Mouse (Mus musculus): ENCODE measurements around the gene Grik5. TPM values are rescaled to one million over a fixed set of nuclear protein-coding genes. Genes with fewer than 3 reads are reported as not detected.

Gene Grik5
- polyA plus RNA-seq, 1 experiment from 2014 or later, result 8.5 TPM

DNA sequence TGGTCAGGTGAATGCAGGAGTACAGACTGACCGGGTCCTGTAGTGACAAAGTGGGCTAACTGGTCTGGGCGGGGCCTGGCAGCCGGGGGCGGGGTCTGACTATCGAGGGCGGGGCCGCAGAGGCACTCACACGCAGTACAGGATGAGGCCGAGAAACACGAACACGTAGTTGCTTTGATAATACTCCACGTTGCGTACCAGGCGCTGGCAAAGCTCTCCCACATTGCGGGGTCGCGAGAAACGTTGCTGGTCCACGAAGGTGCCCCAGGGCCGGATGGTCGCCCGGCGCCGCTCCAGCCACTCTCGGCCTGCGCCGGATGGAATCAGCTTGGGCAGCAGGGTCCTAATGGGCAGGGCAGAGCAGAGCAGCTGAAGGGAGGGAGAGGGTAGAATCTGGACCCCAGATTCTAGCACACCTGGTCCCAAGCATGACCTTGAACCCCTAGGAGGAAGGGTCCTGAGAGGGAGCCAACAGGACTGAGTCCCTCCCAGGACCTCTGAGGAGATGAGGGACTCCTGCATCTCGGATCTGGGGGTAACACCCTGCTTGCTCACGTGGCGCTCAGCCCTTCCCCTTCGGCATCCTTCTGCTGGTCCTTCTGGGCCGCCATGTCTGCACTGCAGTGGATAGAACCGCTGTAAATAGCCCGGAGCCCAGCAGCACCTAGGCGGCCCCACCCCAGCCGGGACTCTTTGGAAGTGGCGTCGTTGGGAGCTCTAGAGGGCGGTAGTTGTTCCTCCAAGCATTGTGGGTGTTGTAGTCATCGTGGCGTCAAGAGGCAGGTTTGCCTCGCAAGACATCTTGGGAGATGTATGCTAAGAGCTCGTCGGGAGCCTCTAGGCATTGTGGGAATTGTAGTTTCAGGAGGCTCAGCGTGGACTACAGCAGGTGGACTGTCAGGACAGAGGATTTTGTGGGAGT, 99.9 kb downstream of the Grik5 start, which contains the start of gene Rabac1:
Rabac1 (minus strand) TSS at position 783 of the 922 bp plus-strand sequence.
- peak within 1 kb of the TSS; percentile 79 for H3K4me2 ChIP-seq (replicated peaks)
- peak; percentile 95 for ATAC-seq (ENCODE audit: low FRiP score, low read depth)
- H3K4me1 ChIP-seq, result peaks cover 8% of the 10 kb centered on the region
- 0% methylated on average over 45 of the region's 45 CpGs for WGBS
- peak within 1 kb of the TSS; percentile 89 for H3K9ac ChIP-seq
- H3K9me3 ChIP-seq, result no peaks in the 10 kb centered on the region
- H3K27ac ChIP-seq, result peak within 1 kb of the TSS; percentile 61; the same call in 1 of the 2 replicates
- H3K27me3 ChIP-seq, result no peaks in the 10 kb centered on the region
- peaks cover 8% of the 10 kb centered on the region for H3K36me3 ChIP-seq
- peak within 1 kb of the TSS; percentile 83 for H3K4me3 ChIP-seq

DNA sequence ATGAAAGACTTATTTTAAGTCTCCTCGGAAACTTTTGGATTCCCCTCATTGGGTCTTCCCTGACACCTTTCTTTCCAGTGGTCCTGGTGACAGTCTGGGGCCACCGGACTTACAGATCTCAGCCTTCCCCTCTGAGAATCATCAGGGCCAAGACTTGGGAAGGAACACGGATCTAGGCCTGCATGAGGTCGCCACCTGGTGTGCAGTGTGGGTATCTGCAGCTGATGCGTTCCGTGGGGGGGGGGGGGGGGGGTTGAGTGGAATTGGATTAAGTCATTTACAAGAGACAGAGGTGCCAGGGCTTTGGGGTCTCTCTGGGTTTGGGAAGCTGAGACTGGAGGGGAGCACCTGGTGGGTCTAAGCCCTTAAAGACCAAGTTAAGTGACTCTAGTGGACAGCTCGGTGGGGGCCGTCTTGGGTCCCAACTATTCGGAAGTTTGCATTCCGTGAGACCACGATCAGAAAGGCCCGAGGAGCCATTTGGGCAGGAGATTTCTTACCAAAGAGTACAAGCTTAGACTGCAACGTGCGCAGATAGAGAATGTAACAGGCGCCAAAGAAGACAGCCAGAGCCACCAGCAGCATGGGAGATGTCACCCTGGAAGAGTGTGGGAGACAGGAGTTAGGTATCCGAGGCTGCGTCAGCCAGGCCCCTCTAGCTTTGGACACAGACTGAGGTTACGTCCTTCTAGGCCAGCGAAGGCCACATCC, 100.7 kb downstream of the Grik5 start:
- H3K9me3 ChIP-seq, result no peaks in the 10 kb centered on the region
- peak overlapping the region; percentile 83 for H3K4me3 ChIP-seq
- no peak overlapping the region; the same call in 1 of the 2 replicates for H3K27ac ChIP-seq
- 8% methylated on average over 19 of the region's 19 CpGs for WGBS
- ATAC-seq (ENCODE audit: low FRiP score, low read depth), result no peak
- peaks cover 8% of the 10 kb centered on the region for H3K4me1 ChIP-seq
- H3K27me3 ChIP-seq, result no peaks in the 10 kb centered on the region
- peaks cover 8% of the 10 kb centered on the region for H3K36me3 ChIP-seq
- H3K4me2 ChIP-seq (replicated peaks), result peak overlapping the region; percentile 79
- H3K9ac ChIP-seq, result peak overlapping the region; percentile 89

DNA sequence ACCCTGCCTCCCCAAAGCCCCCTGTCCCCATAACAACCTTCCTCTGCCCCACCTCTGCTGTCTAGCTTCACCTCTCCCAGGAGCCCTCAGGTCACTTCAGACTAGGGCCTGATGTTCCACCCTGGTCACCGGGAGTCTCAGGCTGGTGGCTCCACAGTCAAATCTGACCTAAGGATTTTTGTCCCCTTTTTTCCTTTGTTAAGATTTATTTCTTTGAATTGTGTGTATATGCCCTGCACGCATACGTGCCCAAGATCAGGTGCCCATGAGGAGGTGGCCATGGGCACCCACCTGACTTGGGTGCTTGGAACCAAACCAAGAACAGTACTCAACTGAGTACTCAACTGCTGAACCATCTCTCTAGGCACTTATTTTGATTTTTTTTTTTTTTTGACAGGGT, 101.8 kb downstream of the Grik5 start:
- Histone ChIP-seq H3K27ac (no peak overlapping the region), H3K4me1 (peaks cover 10% of the 10 kb centered on the region), H3K27me3 (no peaks in the 10 kb centered on the region), H3K4me3 (no peak overlapping the region), H3K36me3 (peaks cover 8% of the 10 kb centered on the region), H3K4me2 (replicated peaks) (no peak overlapping the region), H3K9ac (no peak overlapping the region), H3K9me3 (no peaks in the 10 kb centered on the region)
- 96% methylated on average over 3 of the region's 3 CpGs for WGBS
- no peak for ATAC-seq (ENCODE audit: low FRiP score, low read depth)

DNA sequence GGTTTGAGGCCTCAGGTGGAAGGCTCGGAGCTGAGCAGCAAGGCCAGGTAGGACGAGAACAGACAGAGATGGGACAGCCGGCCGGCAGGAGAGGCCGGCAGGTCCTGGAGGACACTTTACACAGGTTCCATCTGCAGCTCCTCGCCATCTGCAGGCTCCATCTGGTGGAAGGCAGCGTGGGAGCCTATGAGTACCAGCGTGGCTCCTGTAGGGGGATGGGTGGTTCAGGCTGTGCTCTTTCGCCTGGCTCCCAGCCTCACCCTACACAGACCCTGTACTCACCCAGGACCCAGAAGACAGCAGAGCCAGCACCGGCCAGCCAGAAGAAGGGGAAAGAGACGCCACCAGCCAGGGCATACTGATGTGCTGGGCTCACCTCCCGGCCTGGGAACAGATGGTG, 102.3 kb downstream of the Grik5 start:
- Histone ChIP-seq H3K27ac (no peak overlapping the region), H3K36me3 (peaks cover 8% of the 10 kb centered on the region), H3K27me3 (no peaks in the 10 kb centered on the region), H3K9me3 (no peaks in the 10 kb centered on the region), H3K4me1 (peaks cover 11% of the 10 kb centered on the region), H3K4me3 (no peak overlapping the region), H3K4me2 (replicated peaks) (no peak overlapping the region), H3K9ac (no peak overlapping the region)
- ATAC-seq (ENCODE audit: low FRiP score, low read depth), result no peak
- 72% methylated on average over 12 of the region's 12 CpGs for whole genome bisulfite sequencing

DNA sequence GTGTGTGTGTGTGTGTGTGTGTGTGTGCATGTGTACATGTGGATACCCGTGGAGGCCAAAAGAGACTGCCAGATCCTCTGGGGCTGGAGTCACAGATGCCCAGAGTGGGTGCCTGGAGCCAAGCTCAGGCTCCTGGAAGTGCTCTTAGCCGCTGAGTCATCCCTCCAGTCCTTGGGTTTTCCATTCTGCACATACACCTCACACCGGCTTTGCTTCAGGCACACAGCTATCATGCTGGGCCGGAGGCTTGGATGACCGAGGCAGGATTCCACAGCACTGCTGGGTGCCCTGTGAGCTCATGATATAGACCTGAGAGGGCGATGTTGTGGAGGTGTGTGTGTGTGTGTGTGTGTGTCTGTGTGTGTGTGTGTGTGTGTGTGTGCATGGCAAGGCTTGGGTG, 103.7 kb downstream of the Grik5 start:
- WGBS, result 67% methylated on average over 6 of the region's 6 CpGs

DNA sequence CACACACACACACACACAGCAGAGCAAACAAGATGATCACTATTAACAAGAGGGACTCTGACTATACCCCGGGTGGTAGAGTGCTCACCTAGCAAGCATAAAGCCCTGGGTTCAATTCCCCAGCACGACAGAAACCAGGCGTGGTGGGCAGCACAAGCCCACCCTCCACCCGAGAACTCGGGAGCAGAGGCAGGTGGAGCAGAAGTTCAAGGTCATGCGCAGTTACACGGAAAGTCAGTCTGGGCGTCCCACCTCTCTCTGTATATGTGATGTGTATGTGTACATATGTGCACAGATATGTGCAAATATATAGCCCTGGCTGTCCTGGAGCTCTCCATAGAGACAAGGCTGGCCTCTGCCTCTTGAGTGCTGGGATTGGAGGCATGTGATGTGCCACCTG, 104.2 kb downstream of the Grik5 start:
- no peak for ATAC-seq (ENCODE audit: low FRiP score, low read depth)
- Histone ChIP-seq H3K9ac (no peak overlapping the region), H3K9me3 (no peaks in the 10 kb centered on the region), H3K36me3 (peaks cover 8% of the 10 kb centered on the region), H3K27me3 (no peaks in the 10 kb centered on the region), H3K4me1 (peaks cover 11% of the 10 kb centered on the region), H3K4me2 (replicated peaks) (no peak overlapping the region), H3K4me3 (no peak overlapping the region), H3K27ac (no peak overlapping the region)
- 75% methylated on average over 8 of the region's 8 CpGs for WGBS

More for the DNA sequence above, 103.7 kb downstream of the Grik5 start:
- H3K36me3 ChIP-seq, result peaks cover 8% of the 10 kb centered on the region
- no peak overlapping the region for H3K9ac ChIP-seq
- H3K27me3 ChIP-seq, result no peaks in the 10 kb centered on the region
- no peak overlapping the region for H3K27ac ChIP-seq
- H3K4me2 ChIP-seq (replicated peaks), result no peak overlapping the region
- no peak for ATAC-seq (ENCODE audit: low FRiP score, low read depth)
- no peak overlapping the region for H3K4me3 ChIP-seq
- peaks cover 11% of the 10 kb centered on the region for H3K4me1 ChIP-seq
- H3K9me3 ChIP-seq, result no peaks in the 10 kb centered on the region

DNA sequence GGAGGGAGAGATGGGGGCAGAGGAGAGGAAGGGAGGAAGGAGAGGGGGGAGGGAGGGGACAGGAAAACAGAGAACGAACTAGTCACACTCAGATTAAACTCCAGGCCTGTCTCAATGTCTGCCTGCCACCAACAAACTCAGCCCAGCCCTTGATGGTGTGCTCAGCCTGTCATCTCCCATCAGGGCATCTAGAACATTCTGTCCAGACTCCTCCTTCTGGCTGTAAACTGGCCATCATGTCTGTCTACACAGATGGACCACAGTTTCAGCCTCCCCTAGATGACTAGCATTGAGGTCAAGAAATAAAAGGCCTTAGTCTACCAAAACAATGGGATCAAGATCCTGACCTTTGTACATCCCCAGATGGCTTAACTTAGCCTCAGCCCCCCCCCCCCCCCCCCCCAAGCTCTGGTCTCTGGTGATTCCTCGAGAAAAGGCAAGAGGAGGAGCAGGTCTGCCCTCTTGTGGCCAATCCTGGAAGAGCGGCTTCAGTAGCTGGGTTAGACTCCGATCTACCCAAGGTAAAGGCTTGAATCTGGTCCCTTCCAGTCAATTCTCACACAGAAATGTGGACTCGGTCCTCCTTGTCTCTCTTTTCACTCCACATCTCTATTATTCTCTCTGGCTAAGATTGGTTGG, 107.1 kb downstream of the Grik5 start:
- Histone ChIP-seq H3K4me1 (peaks cover 3% of the 10 kb centered on the region; the same call in 1 of the 2 replicates), H3K9me3 (no peaks in the 10 kb centered on the region), H3K4me3 (no peak overlapping the region), H3K36me3 (peaks cover 6% of the 10 kb centered on the region), H3K4me2 (replicated peaks) (no peak overlapping the region), H3K27ac (no peak overlapping the region), H3K27me3 (no peaks in the 10 kb centered on the region), H3K9ac (no peak overlapping the region)
- ATAC-seq (ENCODE audit: low FRiP score, low read depth), result no peak; the same call in 1 of the 2 replicates
- 12% methylated on average over 5 of the region's 5 CpGs for WGBS

DNA sequence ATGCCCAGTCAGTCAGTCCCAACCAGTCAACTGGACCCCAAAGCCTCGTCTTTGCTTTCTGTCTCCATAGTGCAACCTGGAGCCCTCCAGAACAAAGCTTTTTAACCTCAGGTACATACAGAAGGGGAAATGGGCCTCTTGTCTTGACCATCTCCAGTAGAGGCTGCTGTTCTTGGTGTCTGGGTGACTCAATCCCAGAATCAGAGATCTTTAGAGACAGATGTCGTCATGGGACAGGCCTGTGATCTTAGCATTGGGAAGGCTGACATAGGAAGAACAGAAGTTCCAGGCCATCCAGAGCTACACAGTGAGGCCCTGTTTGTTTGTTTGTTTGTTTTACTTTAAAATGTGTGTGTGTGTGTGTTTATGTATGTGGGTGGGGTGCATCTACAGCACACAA, 107.9 kb downstream of the Grik5 start:
- Histone ChIP-seq H3K27ac (no peak overlapping the region), H3K4me3 (no peak overlapping the region), H3K27me3 (no peaks in the 10 kb centered on the region), H3K36me3 (no peaks in the 10 kb centered on the region), H3K9ac (no peak overlapping the region), H3K4me1 (peaks cover 3% of the 10 kb centered on the region; the same call in 1 of the 2 replicates), H3K9me3 (no peaks in the 10 kb centered on the region), H3K4me2 (replicated peaks) (no peak overlapping the region)
- no peak for ATAC-seq (ENCODE audit: low FRiP score, low read depth)
- WGBS, result 73% methylated on average over 2 of the region's 2 CpGs

Small RNA genes within 50 kb of the gene (microRNA-seq; reads per million reads assigned to microRNA genes)
- gene Mir6537, result not detected
- gene Mir7046, result not detected
- not detected for gene Mir7047

Other genes with a start within 250 kb of the Grik5 start
- gene Gm9844, start 210.1 kb downstream of the Grik5 start, polyA plus RNA-seq (2015; fragmentation: Nextera tagmentation; extraction: Ambion mirVana), result 19.5 and 23.9 TPM in 2 replicates
- gene Lypd4, start 202.4 kb downstream of the Grik5 start, polyA plus RNA-seq (2015; fragmentation: Nextera tagmentation; extraction: Ambion mirVana), result not detected in 2 replicates
- not detected in 2 replicates for gene Dmrtc2, start 202.3 kb downstream of the Grik5 start, polyA plus RNA-seq (2015; fragmentation: Nextera tagmentation; extraction: Ambion mirVana)
- 2,528 and 2,568 TPM in 2 replicates for gene Rps19, start 188.0 kb downstream of the Grik5 start, polyA plus RNA-seq (2015; fragmentation: Nextera tagmentation; extraction: Ambion mirVana)
- 0.45 and 0.86 TPM in 2 replicates for gene Cd79a, start 175.0 kb downstream of the Grik5 start, polyA plus RNA-seq (2015; fragmentation: Nextera tagmentation; extraction: Ambion mirVana)
- gene Arhgef1, start 169.4 kb downstream of the Grik5 start, polyA plus RNA-seq (2015; fragmentation: Nextera tagmentation; extraction: Ambion mirVana), result 131 and 132 TPM in 2 replicates
- gene Gm4881, start 127.9 kb downstream of the Grik5 start, polyA plus RNA-seq (2015; fragmentation: Nextera tagmentation; extraction: Ambion mirVana), result not detected in 2 replicates
- gene Rabac1, start 99.6 kb downstream of the Grik5 start, polyA plus RNA-seq (2015; fragmentation: Nextera tagmentation; extraction: Ambion mirVana), result 138 and 146 TPM in 2 replicates
- 0.59 and 1.3 TPM in 2 replicates for gene Atp1a3, start 66.4 kb downstream of the Grik5 start, polyA plus RNA-seq (2015; fragmentation: Nextera tagmentation; extraction: Ambion mirVana)
- 36.3 and 37.8 TPM in 2 replicates for gene Zfp574, start 221 bp upstream of the Grik5 start, polyA plus RNA-seq (2015; fragmentation: Nextera tagmentation; extraction: Ambion mirVana)
- gene Pou2f2, start 107.4 kb upstream of the Grik5 start, polyA plus RNA-seq (2015; fragmentation: Nextera tagmentation; extraction: Ambion mirVana), result 2.0 and 2.2 TPM in 2 replicates
- gene Dedd2, start 148.3 kb upstream of the Grik5 start, polyA plus RNA-seq (2015; fragmentation: Nextera tagmentation; extraction: Ambion mirVana), result 10.2 and 10.5 TPM in 2 replicates
- 2.3 and 2.8 TPM in 2 replicates for gene Zfp526, start 149.1 kb upstream of the Grik5 start, polyA plus RNA-seq (2015; fragmentation: Nextera tagmentation; extraction: Ambion mirVana)
- gene Gsk3a, start 165.5 kb upstream of the Grik5 start, polyA plus RNA-seq (2015; fragmentation: Nextera tagmentation; extraction: Ambion mirVana), result 11.9 and 13.0 TPM in 2 replicates
- gene Erf, start 178.4 kb upstream of the Grik5 start, polyA plus RNA-seq (2015; fragmentation: Nextera tagmentation; extraction: Ambion mirVana), result 25.6 and 26.6 TPM in 2 replicates
- 40.9 and 43.6 TPM in 2 replicates for gene Cic, start 195.4 kb upstream of the Grik5 start, polyA plus RNA-seq (2015; fragmentation: Nextera tagmentation; extraction: Ambion mirVana)
- gene Pafah1b3, start 225.6 kb upstream of the Grik5 start, polyA plus RNA-seq (2015; fragmentation: Nextera tagmentation; extraction: Ambion mirVana), result 281 and 307 TPM in 2 replicates
- 0.91 and 1.1 TPM in 2 replicates for gene Prr19, start 229.1 kb upstream of the Grik5 start, polyA plus RNA-seq (2015; fragmentation: Nextera tagmentation; extraction: Ambion mirVana)
- 1.5 and 1.9 TPM in 2 replicates for gene Tmem145, start 233.8 kb upstream of the Grik5 start, polyA plus RNA-seq (2015; fragmentation: Nextera tagmentation; extraction: Ambion mirVana)
- gene Megf8, start 244.8 kb upstream of the Grik5 start, polyA plus RNA-seq (2015; fragmentation: Nextera tagmentation; extraction: Ambion mirVana), result 18.1 and 19.5 TPM in 2 replicates

All from limb, embryonic 13.5 days (tissue).